Mouse (Mus musculus) embryonic facial prominence, embryonic 11.5 days (tissue): Measurements from ENCODE around the gene Mlf1. TPM values are rescaled to one million over a fixed set of nuclear protein-coding genes. Genes with fewer than 3 reads are reported as not detected.

Experiments used
- ATAC-seq: fragments of 200-750 bp; cut with Nextera tagmentation; replicated peaks from 2 replicates; pipeline ENCODE4 v1.8.0; 2017; ENCODE audit warnings: low read depth; ENCODE audit not compliant: insufficient number of reproducible peaks, low FRiP score, low TSS enrichment
- DNase-seq: peaks from one replicate; pipeline ENCODE4 v3.0.0-alpha.2; 2015; ENCODE audit warnings: low spot score
- H3K27ac ChIP-seq: fragments of 300-500 bp; sonication (generic); replicated peaks from 2 replicates; pipeline ENCODE4 v1.5.1; 2014; ENCODE audit warnings: mild to moderate bottlenecking, low read depth, low read length, control low read depth
- H3K27me3 ChIP-seq: fragments of 300-500 bp; sonication (generic); 2 replicates; pipeline ENCODE4 v1.6.1; 2014; ENCODE audit warnings: mild to moderate bottlenecking, low read length, moderate library complexity, mixed read lengths; ENCODE audit not compliant: control insufficient read depth, insufficient read depth
- H3K36me3 ChIP-seq: fragments of 300-500 bp; sonication (generic); replicated peaks from 2 replicates; pipeline ENCODE4 v1.6.1; 2014; ENCODE audit warnings: low read depth, mild to moderate bottlenecking, low read length, moderate library complexity, mixed read lengths; ENCODE audit not compliant: control insufficient read depth, insufficient read depth
- H3K4me1 ChIP-seq: fragments of 300-500 bp; sonication (generic); 2 replicates; pipeline ENCODE4 v1.6.1; 2014; ENCODE audit warnings: low read length, mixed read lengths; ENCODE audit not compliant: control insufficient read depth, insufficient read depth
- H3K4me2 ChIP-seq: fragments of 300-500 bp; sonication (generic); 2 replicates; pipeline ENCODE4 v1.6.1; 2014; ENCODE audit warnings: low read depth, mild to moderate bottlenecking, control low read depth, low read length, moderate library complexity
- H3K4me3 ChIP-seq: fragments of 300-500 bp; sonication (generic); 2 replicates; pipeline ENCODE4 v1.5.1; 2014; ENCODE audit warnings: low read depth, low read length, control low read depth
- H3K9ac ChIP-seq: fragments of 300-500 bp; sonication (generic); replicated peaks from 2 replicates; pipeline ENCODE4 v1.6.1; 2014; ENCODE audit warnings: mild to moderate bottlenecking, control low read depth, low read length
- H3K9me3 ChIP-seq: fragments of 300-500 bp; sonication (generic); replicated peaks from 2 replicates; pipeline ENCODE4 v1.6.1; 2016; ENCODE audit warnings: mild to moderate bottlenecking, low read length, inconsistent platforms, mixed read lengths; ENCODE audit not compliant: control insufficient read depth
- WGBS: fragments of 180-500 bp; shearing (Covaris S2); extraction: QIAGEN DNeasy Blood & Tissue Kit; methylation state at CpG from one replicate; pipeline ENCODE4 v1.1.7; 2014; 5-methylcytosine and 5-hydroxymethylcytosine counted together
- polyA plus RNA-seq: library from polyadenylated mRNA; unstranded; fragments of >200 nt; fragmentation: Nextera tagmentation; extraction: Ambion mirVana; gene quantifications from 2 replicates; pipeline ENCODE4 v1.2.1, GENCODE M21; 2014

Gene Mlf1
- polyA plus RNA-seq, 1 experiment from 2014 or later, result 33.0 TPM

GRCm38 (mm10) chr3:67375063-67375462, 1.2 kb downstream of the Mlf1 start, which contains the start of gene Gm17402:
TSS of gene Gm17402 (minus strand) at chr3:67375163.
- DNase-seq, result peak; percentile 4
- ATAC-seq, result no peak
- H3K4me3 ChIP-seq, result peak within 1 kb of the TSS; percentile 40
- 51% methylated on average over 3 of the region's 3 CpGs for WGBS
- H3K36me3 ChIP-seq, result no peaks in the 10 kb centered on the region
- no peaks in the 10 kb centered on the region for H3K4me1 ChIP-seq
- H3K9me3 ChIP-seq, result no peaks in the 10 kb centered on the region
- H3K9ac ChIP-seq, result 0 out of 2 replicates have a peak within 1 kb of the TSS, but pooled peaks have one; percentile 51
- H3K27me3 ChIP-seq, result no peaks in the 10 kb centered on the region
- H3K27ac ChIP-seq, result no peak within 1 kb of the TSS
- peak within 1 kb of the TSS; percentile 84 for H3K4me2 ChIP-seq

GRCm38 (mm10) chr3:67378215-67378614, 4.3 kb downstream of the Mlf1 start:
- ATAC-seq (no peak), DNase-seq (no peak)
- Histone ChIP-seq H3K27me3 (no peaks in the 10 kb centered on the region), H3K4me1 (no peaks in the 10 kb centered on the region), H3K4me3 (no peak overlapping the region), H3K27ac (no peak overlapping the region), H3K9ac (no peak overlapping the region), H3K36me3 (no peaks in the 10 kb centered on the region), H3K4me2 (no peak overlapping the region), H3K9me3 (no peaks in the 10 kb centered on the region)

GRCm38 (mm10) chr3:67429338-67429998, 55.6 kb downstream of the Mlf1 start:
- H3K4me1 ChIP-seq, result no peaks in the 10 kb centered on the region
- DNase-seq (peak; percentile 2), ATAC-seq (no peak; the same call in 1 of the 2 replicates)
- no peaks in the 10 kb centered on the region; the same call in 1 of the 2 replicates for H3K9me3 ChIP-seq
- H3K4me3 ChIP-seq, result peak overlapping the region; percentile 78
- WGBS, result 37% methylated on average over 8 of the region's 8 CpGs
- no peaks in the 10 kb centered on the region; the same call in 1 of the 2 replicates for H3K36me3 ChIP-seq
- H3K9ac ChIP-seq, result no peak overlapping the region
- no peak overlapping the region for H3K4me2 ChIP-seq
- no peaks in the 10 kb centered on the region for H3K27me3 ChIP-seq
- H3K27ac ChIP-seq, result no peak overlapping the region

- H3K4me3 ChIP-seq, result peak within 1 kb of the TSS; percentile 78
- H3K27ac ChIP-seq, result no peak within 1 kb of the TSS
- H3K4me1 ChIP-seq, result no peaks in the 10 kb centered on the region
- H3K4me2 ChIP-seq, result peak within 1 kb of the TSS; percentile 58
- no peaks in the 10 kb centered on the region for H3K27me3 ChIP-seq
- no peaks in the 10 kb centered on the region; the same call in 1 of the 2 replicates for H3K36me3 ChIP-seq
- 1% methylated on average over 24 of the region's 24 CpGs for WGBS
- H3K9ac ChIP-seq, result peak within 1 kb of the TSS; percentile 68
- DNase-seq (peak; percentile 85), ATAC-seq (peak; percentile 91)
- H3K9me3 ChIP-seq, result no peaks in the 10 kb centered on the region; the same call in 1 of the 2 replicates
Measured at GRCm38 (mm10) chr3:67429999-67430380, 56.1 kb downstream of the Mlf1 start, which contains the start of gene Gfm1. TSS of gene Gfm1 (plus strand) at chr3:67430096.

- no peaks in the 10 kb centered on the region for H3K9me3 ChIP-seq
- no peaks in the 10 kb centered on the region for H3K4me1 ChIP-seq
- H3K36me3 ChIP-seq, result no peaks in the 10 kb centered on the region; the same call in 1 of the 2 replicates
- H3K9ac ChIP-seq, result no peak overlapping the region
- 91% methylated on average over 6 of the region's 6 CpGs for WGBS
- no peak overlapping the region for H3K4me2 ChIP-seq
- H3K4me3 ChIP-seq, result no peak overlapping the region
- H3K27me3 ChIP-seq, result no peaks in the 10 kb centered on the region
- H3K27ac ChIP-seq, result no peak overlapping the region
- no peak for ATAC-seq
- DNase-seq, result no peak
Measured at GRCm38 (mm10) chr3:67434011-67434410, 60.1 kb downstream of the Mlf1 start.

- no peak overlapping the region for H3K27ac ChIP-seq
- ATAC-seq (no peak), DNase-seq (no peak)
- no peak overlapping the region for H3K4me2 ChIP-seq
- no peak overlapping the region for H3K9ac ChIP-seq
- no peaks in the 10 kb centered on the region for H3K9me3 ChIP-seq
- no peaks in the 10 kb centered on the region for H3K27me3 ChIP-seq
- no peak overlapping the region for H3K4me3 ChIP-seq
- WGBS, result 93% methylated on average over 2 of the region's 2 CpGs
- H3K4me1 ChIP-seq, result no peaks in the 10 kb centered on the region
- peaks cover 3% of the 10 kb centered on the region for H3K36me3 ChIP-seq
Measured at GRCm38 (mm10) chr3:67447143-67447542, 73.2 kb downstream of the Mlf1 start.

Other genes starting within 250 kb of the Mlf1 start
- not detected in 2 replicates for gene Gm17402, start 1.1 kb downstream of the Mlf1 start, polyA plus RNA-seq
- 63.8 and 68.0 TPM in 2 replicates for gene Gfm1, start 56.0 kb downstream of the Mlf1 start, polyA plus RNA-seq
- gene Lxn, start 89.8 kb downstream of the Mlf1 start, polyA plus RNA-seq, result 80.1 and 82.1 TPM in 2 replicates
- 0.52 and 1.6 TPM in 2 replicates for gene Rarres1, start 141.4 kb downstream of the Mlf1 start, polyA plus RNA-seq
- 76.3 and 76.6 TPM in 2 replicates for gene Mfsd1, start 208.6 kb downstream of the Mlf1 start, polyA plus RNA-seq